Comparison of ENCODE assay signal across 11 mouse cellular contexts in genomic region chr10:100865501-100866181, GRCm38 (mm10).
A peak's percentile ranks its signal among the peaks of the same experiment; 100 is the strongest.
DNase-seq lines count a peak whose midpoint lies in the region; ATAC-seq and TF ChIP-seq lines count a peak whose summit lies in the region.
"Had no signal": no experiment of that assay in that cellular context is flagged by ENCODE, and none has a peak within 500 bp of the region (broad histone marks: within the 10 kb centered on the region; RNA-seq: fewer than 3 reads in every experiment).

No protein-coding gene starts in this region.

- H3K4me1 ChIP-seq in hindbrain, embryonic 10.5 days (replicated peaks): peaks cover 12% of the 10 kb centered on the region; the same call in 1 of the 2 replicates
- peaks cover 16% of the 10 kb centered on the region for H3K4me1 ChIP-seq in midbrain, embryonic 10.5 days
- H3K4me1 ChIP-seq in stomach, postnatal 0 days (replicated peaks; ENCODE audit: control insufficient read depth, insufficient read depth): no peaks in the 10 kb centered on the region

- DNase-seq in left cerebral cortex, postnatal 14 days (ENCODE audit: low spot score in 2 of 2): peak; percentile 65 to 73
- DNase-seq in left cerebral cortex, adult 11 months (ENCODE audit: low spot score): no peak
- DNase-seq in hindbrain, embryonic 10.5 days (ENCODE audit: low spot score): peak; percentile 45
- DNase-seq in midbrain, embryonic 10.5 days (ENCODE audit: low spot score): peak; percentile 53
- DNase-seq in right cerebral cortex, postnatal 36 days (ENCODE audit: low spot score in 2 of 2): peak; percentile 2 to 20
- DNase-seq in stomach, postnatal 0 days (ENCODE audit: low spot score): no peak
- no peak for DNase-seq in kidney, adult 11 months
- no peak for DNase-seq in heart, postnatal 36 days
- DNase-seq: heart, adult 18-20 months; lung, adult 2 months had no signal

- no peaks in the 10 kb centered on the region for H3K27me3 ChIP-seq in hindbrain, embryonic 10.5 days (ENCODE audit: insufficient read depth, poor library complexity, severe bottlenecking)
- no peaks in the 10 kb centered on the region for H3K27me3 ChIP-seq in midbrain, embryonic 10.5 days (ENCODE audit: low read depth, poor library complexity, severe bottlenecking)
- H3K27me3 ChIP-seq in stomach, postnatal 0 days (ENCODE audit: control insufficient read depth, insufficient read depth, low read length): no peaks in the 10 kb centered on the region

- H3K27ac ChIP-seq in hindbrain, embryonic 10.5 days: peak overlapping the region; percentile 69; the same call in 1 of the 2 replicates
- peak overlapping the region; percentile 47 for H3K27ac ChIP-seq in midbrain, embryonic 10.5 days (replicated peaks)
- no peak overlapping the region for H3K27ac ChIP-seq in stomach, postnatal 0 days (replicated peaks)
- H3K27ac ChIP-seq: kidney, postnatal 0 days had no signal

- no peak overlapping the region for H3K4me3 ChIP-seq in hindbrain, embryonic 10.5 days
- H3K4me3 ChIP-seq in midbrain, embryonic 10.5 days: no peak overlapping the region
- H3K4me3 ChIP-seq in stomach, postnatal 0 days (ENCODE audit: low read depth, low read length): no peak overlapping the region

- no peaks in the 10 kb centered on the region for H3K36me3 ChIP-seq in hindbrain, embryonic 10.5 days
- H3K36me3 ChIP-seq in midbrain, embryonic 10.5 days: no peaks in the 10 kb centered on the region
- H3K36me3 ChIP-seq in stomach, postnatal 0 days (ENCODE audit: control insufficient read depth, insufficient read depth, low read length): no peaks in the 10 kb centered on the region

- no peak for TF ChIP-seq EP300 in stomach, postnatal 0 days (optimal IDR thresholded peaks at IDR 0.05)

- TF ChIP-seq CTCF in stomach, postnatal 0 days (IDR thresholded peaks at IDR 0.05; ENCODE audit: low read depth): no peak

- H3K9ac ChIP-seq in stomach, postnatal 0 days (ENCODE audit: low read length): no peak overlapping the region

- intact Hi-C loops in left cerebral cortex, postnatal 14 days (cut with DNase I): no loop called here
- intact Hi-C loops in heart, postnatal 36 days (cut with DNase I): no loop called here

- no peak for ATAC-seq in stomach, postnatal 0 days (ENCODE audit: low FRiP score, low TSS enrichment)

- H3K9me3 ChIP-seq in hindbrain, embryonic 10.5 days: no peaks in the 10 kb centered on the region
- no peaks in the 10 kb centered on the region for H3K9me3 ChIP-seq in midbrain, embryonic 10.5 days (replicated peaks)
- H3K9me3 ChIP-seq in stomach, postnatal 0 days (ENCODE audit: control insufficient read depth, low read length): no peaks in the 10 kb centered on the region

- no peak overlapping the region for H3K4me2 ChIP-seq in stomach, postnatal 0 days (replicated peaks; ENCODE audit: low read depth)

- WGBS in hindbrain, embryonic 10.5 days: 25% methylated on average over 6 of the region's 6 CpGs
- 17% methylated on average over 6 of the region's 6 CpGs for WGBS in midbrain, embryonic 10.5 days
- 39% methylated on average over 6 of the region's 6 CpGs for WGBS in stomach, postnatal 0 days

Comparison
In these comparisons a context has a peak if more than half of its experiments do, and no peak if none do; other contexts are left out.
1. DNase-seq: peak in left cerebral cortex, postnatal 14 days (2 of 2), hindbrain, embryonic 10.5 days (single experiment), midbrain, embryonic 10.5 days (single experiment) and right cerebral cortex, postnatal 36 days (2 of 2); none in left cerebral cortex, adult 11 months (single experiment), stomach, postnatal 0 days (single experiment), kidney, adult 11 months (single experiment) and heart, postnatal 36 days (0 of 2).